Mouse (Mus musculus) embryo, embryonic 11.5 days (tissue): ENCODE measurements around the gene Tysnd1.

Experiments
- DNase-seq: peaks from one replicate; pipeline ENCODE4 v3.0.0-alpha.2; 2012; ENCODE audit warnings: low read depth, low spot score

Gene Tysnd1

DNA sequence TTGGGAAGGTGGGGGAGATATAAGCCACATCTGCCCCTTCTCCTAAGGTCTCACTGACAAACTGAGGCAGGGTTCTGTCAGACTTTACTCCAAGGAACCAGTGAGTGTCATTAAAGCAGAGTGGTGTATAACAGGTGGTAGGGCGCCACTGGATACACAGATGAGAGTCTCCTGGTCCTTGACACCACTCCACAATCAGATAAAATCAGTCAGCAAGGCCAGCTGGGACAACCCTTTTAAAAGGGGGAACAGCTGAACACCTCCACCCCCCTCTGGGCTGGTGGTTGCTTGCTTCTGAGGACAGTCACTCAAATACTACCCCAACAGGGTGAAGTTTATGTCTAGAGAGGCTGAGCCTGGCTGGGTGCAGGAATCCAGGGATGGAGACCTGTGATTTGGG, 42.2 kb downstream of the Tysnd1 start:
- no peak for DNase-seq

DNA sequence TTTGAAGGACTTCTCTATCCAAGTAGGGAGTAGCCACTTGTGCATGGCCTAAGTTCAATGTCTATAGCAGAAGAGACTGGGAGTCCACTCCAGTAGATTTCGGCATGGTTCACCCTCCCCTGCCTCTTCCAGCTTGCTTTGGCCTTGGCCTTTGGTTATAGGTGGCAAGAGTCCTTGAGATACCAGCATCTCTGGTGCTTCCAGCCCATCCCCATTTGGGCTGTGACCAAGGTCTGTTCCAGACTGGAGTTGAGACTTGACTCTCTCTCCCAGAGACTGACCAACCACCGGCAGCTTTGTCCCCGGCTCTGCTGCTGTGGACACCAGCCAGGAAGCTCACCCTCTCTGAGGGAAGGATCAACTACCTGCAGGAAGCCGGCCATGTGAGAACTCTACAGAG, 42.8 kb downstream of the Tysnd1 start:
- DNase-seq: no peak

DNA sequence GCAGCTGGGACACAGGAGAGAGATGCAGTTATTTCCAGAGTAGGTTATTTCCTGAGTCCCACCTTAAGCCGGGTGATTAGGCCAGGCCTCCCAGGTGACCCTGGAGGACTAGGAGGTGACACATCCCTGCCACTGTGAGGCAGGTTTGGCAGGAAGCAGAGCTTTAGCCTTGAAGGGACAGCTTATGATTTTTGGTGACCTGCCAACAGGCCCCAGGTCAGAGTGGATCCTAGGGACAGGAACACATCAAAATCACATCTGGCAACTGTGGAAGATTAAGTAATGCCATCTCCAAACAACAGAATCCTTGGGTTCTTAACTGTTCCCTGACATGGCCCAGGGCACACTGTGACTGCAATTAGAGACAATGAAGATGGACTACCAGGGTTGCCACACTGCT, 46.0 kb downstream of the Tysnd1 start:
- DNase-seq: no peak

DNA sequence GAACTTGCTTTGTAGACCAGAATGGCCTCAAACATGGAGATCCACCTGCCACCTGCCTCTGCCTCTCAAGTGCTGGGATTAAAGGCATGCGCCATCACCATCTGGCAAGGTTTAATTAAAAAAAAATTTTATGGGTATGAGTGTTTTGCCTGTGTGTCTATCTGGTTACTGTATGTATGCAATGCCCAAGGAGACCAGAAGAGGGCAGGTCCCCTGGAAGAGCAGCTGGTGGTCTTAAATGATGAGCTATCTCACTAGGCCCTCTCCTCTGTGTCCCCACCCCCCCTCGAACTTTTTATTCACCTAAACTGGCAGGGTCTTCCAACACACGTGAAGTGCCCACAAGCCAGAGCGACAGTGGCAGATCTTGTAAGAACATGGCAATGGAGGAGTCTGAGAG, 46.6 kb downstream of the Tysnd1 start:
- no peak for DNase-seq

- no peak for DNase-seq
These were observed 47.0 kb downstream of the Tysnd1 start for GRCm38 (mm10) chr10:61742336-61742735.

- DNase-seq: no peak
These were observed 49.8 kb downstream of the Tysnd1 start for GRCm38 (mm10) chr10:61745133-61745532.

- DNase-seq: no peak
These were observed 52.0 kb downstream of the Tysnd1 start for GRCm38 (mm10) chr10:61747302-61747701.

DNA sequence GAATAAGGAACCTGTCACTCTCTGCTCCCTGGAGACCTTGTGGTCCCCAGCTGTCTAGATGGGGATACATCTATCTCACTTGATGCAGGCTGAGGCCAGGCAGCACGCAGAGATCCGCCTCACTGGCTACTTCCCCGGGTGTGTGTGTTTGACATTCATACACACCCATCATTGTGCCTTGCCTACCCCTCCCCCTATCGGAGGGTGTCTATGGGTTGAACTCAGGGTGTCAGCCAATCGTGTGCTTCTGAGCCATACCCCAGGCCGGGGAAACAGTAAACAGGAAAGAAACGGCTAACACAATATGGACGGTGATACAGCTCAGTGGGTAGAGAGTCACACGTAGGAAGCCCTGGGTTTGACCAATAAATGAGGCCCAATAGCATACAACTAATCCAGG, 54.7 kb downstream of the Tysnd1 start:
- DNase-seq: no peak

DNA sequence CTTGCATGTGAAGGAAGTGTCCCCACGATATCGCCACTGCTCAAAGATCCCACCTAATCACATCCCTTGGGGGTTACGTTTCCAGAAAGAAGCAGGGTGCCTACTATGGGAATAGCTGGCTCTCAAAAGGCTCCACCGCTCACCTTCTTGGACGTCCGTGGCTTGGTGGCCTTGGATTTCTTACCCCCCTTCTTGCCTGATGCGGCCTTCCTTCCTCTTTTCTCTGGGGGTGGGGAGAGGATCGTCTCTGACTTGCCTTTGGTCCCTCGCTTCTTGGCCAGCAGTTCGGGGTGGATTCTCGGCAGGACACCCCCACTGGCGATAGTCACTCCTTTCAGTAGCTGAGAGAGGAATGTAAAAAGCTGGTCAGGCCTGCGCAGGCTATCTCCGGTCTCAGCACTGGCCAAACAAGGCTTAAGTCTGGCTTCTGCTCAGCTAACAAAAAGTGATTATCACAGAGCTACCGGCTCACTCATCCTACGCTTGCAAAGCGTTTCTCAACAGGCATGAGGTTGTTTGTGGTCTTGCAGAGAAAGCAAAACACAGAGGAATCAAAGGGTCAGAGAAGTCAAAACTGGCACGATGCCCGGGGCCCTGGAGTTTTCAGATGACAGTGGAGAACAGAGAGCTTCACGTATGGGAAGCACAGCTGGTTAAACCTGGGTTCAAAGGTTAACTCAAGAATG, 56.4 kb downstream of the Tysnd1 start:
- DNase-seq: no peak
